Mouse (Mus musculus): ENCODE results near the gene Gimap1. TPM values are rescaled to one million over a fixed set of nuclear protein-coding genes. Genes with fewer than 3 reads are reported as not detected.

Gimap1 gene
- polyA plus RNA-seq, 1 experiment: 0.02 TPM

GRCm38 (mm10) chr6:48745959-48746889, 7.4 kb downstream of the Gimap1 start, which contains the start of gene Gimap5:
Gimap5 (plus strand) TSS chr6:48746197.
- H3K27me3 ChIP-seq (ENCODE audit: control insufficient read depth): no peaks in the 10 kb centered on the region
- TF ChIP-seq TAL1 (IDR thresholded peaks at IDR 0.05; ENCODE audit: low read length) (no peak), GATA1 (IDR thresholded peaks at IDR 0.05; ENCODE audit: low read length) (no peak)
- no peaks in the 10 kb centered on the region for H3K36me3 ChIP-seq (ENCODE audit: control insufficient read depth)
- no peaks in the 10 kb centered on the region; the same call in 1 of the 2 replicates for H3K4me1 ChIP-seq (ENCODE audit: control insufficient read depth)
- no peak within 1 kb of the TSS for H3K4me3 ChIP-seq (replicated peaks)
- H3K9me3 ChIP-seq (ENCODE audit: control insufficient read depth, low read length): no peaks in the 10 kb centered on the region

DNA sequence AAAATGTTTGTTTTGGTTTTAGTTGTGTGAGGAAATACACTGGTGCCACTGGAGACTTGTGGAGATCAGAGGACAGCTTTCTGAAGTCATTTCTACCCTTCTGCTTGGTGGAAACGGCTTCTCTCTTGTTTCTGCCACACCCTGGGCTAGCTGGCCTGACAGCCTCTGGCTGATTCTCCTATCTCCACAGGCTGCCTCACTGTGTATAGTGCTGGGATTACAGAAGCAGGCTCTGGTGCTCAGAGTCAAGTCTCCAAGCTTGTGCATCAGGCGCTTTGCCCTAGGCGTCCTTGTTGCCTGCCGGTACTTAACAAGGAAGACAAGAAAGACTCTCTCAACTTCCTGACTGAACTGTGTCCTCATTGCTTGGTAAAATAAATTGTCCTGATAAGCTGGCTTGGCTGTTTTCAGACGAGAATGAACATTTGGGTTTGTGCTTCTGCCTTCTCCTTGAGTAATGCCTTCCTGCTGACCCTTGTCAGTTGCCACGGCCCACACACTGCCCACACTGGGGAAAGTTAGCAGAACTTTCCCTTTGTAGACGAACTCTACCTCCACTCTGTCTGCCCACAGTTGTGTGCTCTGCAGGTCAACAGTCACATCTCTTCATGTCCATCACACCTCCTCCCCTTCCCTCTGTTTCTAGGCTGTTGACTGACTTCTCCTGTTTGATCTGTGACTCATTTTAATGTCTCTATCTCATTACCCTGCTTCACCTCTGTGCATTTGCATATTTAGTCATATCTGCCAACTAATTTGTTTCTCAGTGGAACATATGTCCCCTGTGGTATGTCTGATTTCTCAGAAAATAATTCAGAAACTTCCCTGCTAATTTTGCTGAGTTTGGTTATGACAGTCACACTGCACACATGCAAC, 8.5 kb downstream of the Gimap1 start:
- no peaks in the 10 kb centered on the region for H3K36me3 ChIP-seq (ENCODE audit: control insufficient read depth)
- H3K4me3 ChIP-seq (replicated peaks): no peak overlapping the region
- no peaks in the 10 kb centered on the region for H3K27me3 ChIP-seq (ENCODE audit: control insufficient read depth)
- H3K4me1 ChIP-seq (ENCODE audit: control insufficient read depth): no peaks in the 10 kb centered on the region; the same call in 1 of the 2 replicates
- no peaks in the 10 kb centered on the region for H3K9me3 ChIP-seq (ENCODE audit: control insufficient read depth, low read length)
- TF ChIP-seq GATA1 (IDR thresholded peaks at IDR 0.05; ENCODE audit: low read length): no peak

- H3K9me3 ChIP-seq (ENCODE audit: control insufficient read depth, low read length): peaks cover 6% of the 10 kb centered on the region
- no peak for TF ChIP-seq GATA1 (IDR thresholded peaks at IDR 0.05; ENCODE audit: low read length)
- TF ChIP-seq TAL1 (IDR thresholded peaks at IDR 0.05; ENCODE audit: low read length): no peak
- H3K4me1 ChIP-seq (ENCODE audit: control insufficient read depth): no peaks in the 10 kb centered on the region
- H3K36me3 ChIP-seq (ENCODE audit: control insufficient read depth): no peaks in the 10 kb centered on the region
- no peak overlapping the region for H3K4me3 ChIP-seq (replicated peaks)
- no peaks in the 10 kb centered on the region for H3K27me3 ChIP-seq (ENCODE audit: control insufficient read depth)
These were observed 24.9 kb downstream of the Gimap1 start for GRCm38 (mm10) chr6:48763567-48764270.

- Histone ChIP-seq H3K9me3 (ENCODE audit: control insufficient read depth, low read length) (peaks cover 6% of the 10 kb centered on the region), H3K4me3 (replicated peaks) (no peak overlapping the region), H3K36me3 (ENCODE audit: control insufficient read depth) (no peaks in the 10 kb centered on the region), H3K4me1 (ENCODE audit: control insufficient read depth) (no peaks in the 10 kb centered on the region), H3K27me3 (ENCODE audit: control insufficient read depth) (no peaks in the 10 kb centered on the region)
- TF ChIP-seq GATA1 (IDR thresholded peaks at IDR 0.05; ENCODE audit: low read length) (no peak), TAL1 (IDR thresholded peaks at IDR 0.05; ENCODE audit: low read length) (no peak)
These were observed 25.6 kb downstream of the Gimap1 start for GRCm38 (mm10) chr6:48764496-48764895.

- H3K4me3 ChIP-seq (replicated peaks): no peak overlapping the region
- no peaks in the 10 kb centered on the region for H3K4me1 ChIP-seq (ENCODE audit: control insufficient read depth)
- H3K36me3 ChIP-seq (ENCODE audit: control insufficient read depth): no peaks in the 10 kb centered on the region
- peaks cover 6% of the 10 kb centered on the region for H3K9me3 ChIP-seq (ENCODE audit: control insufficient read depth, low read length)
- no peaks in the 10 kb centered on the region for H3K27me3 ChIP-seq (ENCODE audit: control insufficient read depth)
- TF ChIP-seq GATA1 (IDR thresholded peaks at IDR 0.05; ENCODE audit: low read length): no peak
- TF ChIP-seq TAL1 (IDR thresholded peaks at IDR 0.05; ENCODE audit: low read length): no peak
These were observed 29.5 kb downstream of the Gimap1 start for GRCm38 (mm10) chr6:48768178-48768869.

DNA sequence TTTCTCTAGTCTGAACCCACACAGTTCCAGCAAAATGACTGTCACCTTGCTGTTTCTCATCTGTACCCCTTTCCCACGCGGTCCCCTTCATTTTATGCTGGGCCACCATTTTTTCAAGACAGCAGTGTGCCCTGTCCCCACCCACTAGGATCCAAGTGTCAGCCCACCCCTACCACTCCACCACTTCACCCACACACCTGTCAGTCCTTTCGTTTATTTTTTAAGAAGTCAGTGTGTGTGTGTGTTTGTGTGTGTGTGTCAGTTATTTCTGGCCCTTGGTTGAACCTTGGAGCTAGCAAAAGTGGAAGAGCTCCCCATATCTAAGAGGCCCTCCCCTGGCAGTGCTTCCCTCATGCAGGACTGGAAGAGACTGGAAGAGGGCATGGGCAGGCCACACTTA, 30.1 kb downstream of the Gimap1 start:
- TF ChIP-seq GATA1 (IDR thresholded peaks at IDR 0.05; ENCODE audit: low read length): no peak
- Histone ChIP-seq H3K4me1 (ENCODE audit: control insufficient read depth) (no peaks in the 10 kb centered on the region), H3K9me3 (ENCODE audit: control insufficient read depth, low read length) (peaks cover 6% of the 10 kb centered on the region), H3K36me3 (ENCODE audit: control insufficient read depth) (no peaks in the 10 kb centered on the region), H3K4me3 (replicated peaks) (no peak overlapping the region), H3K27me3 (ENCODE audit: control insufficient read depth) (no peaks in the 10 kb centered on the region)

GRCm38 (mm10) chr6:48770696-48771095, 31.8 kb downstream of the Gimap1 start, which contains the start of gene Gimap3:
Gimap3 (minus strand) TSS chr6:48770851.
- H3K27me3 ChIP-seq (ENCODE audit: control insufficient read depth): no peaks in the 10 kb centered on the region
- no peaks in the 10 kb centered on the region; the same call in 1 of the 2 replicates for H3K9me3 ChIP-seq (ENCODE audit: control insufficient read depth, low read length)
- H3K36me3 ChIP-seq (ENCODE audit: control insufficient read depth): no peaks in the 10 kb centered on the region
- H3K4me1 ChIP-seq (ENCODE audit: control insufficient read depth): no peaks in the 10 kb centered on the region
- TF ChIP-seq TAL1 (IDR thresholded peaks at IDR 0.05; ENCODE audit: low read length) (no peak), GATA1 (IDR thresholded peaks at IDR 0.05; ENCODE audit: low read length) (no peak)
- H3K4me3 ChIP-seq (replicated peaks): no peak within 1 kb of the TSS

- no peaks in the 10 kb centered on the region for H3K27me3 ChIP-seq (ENCODE audit: control insufficient read depth)
- no peak overlapping the region for H3K4me3 ChIP-seq (replicated peaks)
- TF ChIP-seq TAL1 (IDR thresholded peaks at IDR 0.05; ENCODE audit: low read length): no peak
- TF ChIP-seq GATA1 (IDR thresholded peaks at IDR 0.05; ENCODE audit: low read length): no peak
- H3K9me3 ChIP-seq (ENCODE audit: control insufficient read depth, low read length): no peaks in the 10 kb centered on the region; the same call in 1 of the 2 replicates
- no peaks in the 10 kb centered on the region for H3K4me1 ChIP-seq (ENCODE audit: control insufficient read depth)
- no peaks in the 10 kb centered on the region for H3K36me3 ChIP-seq (ENCODE audit: control insufficient read depth)
These were observed 33.2 kb downstream of the Gimap1 start for GRCm38 (mm10) chr6:48772030-48772429.

Data from erythroblast, embryonic 14.5 days (primary cell).